Mouse (Mus musculus) naive thymus-derived CD4-positive, alpha-beta T cell, adult 2 months (primary cell): Measurements from ENCODE around the gene Ano6.

Source experiments
- DNase-seq: peaks from one replicate; pipeline ENCODE4 v3.0.0-alpha.2; 2011; ENCODE audit warnings: low read depth

Gene Ano6

DNA sequence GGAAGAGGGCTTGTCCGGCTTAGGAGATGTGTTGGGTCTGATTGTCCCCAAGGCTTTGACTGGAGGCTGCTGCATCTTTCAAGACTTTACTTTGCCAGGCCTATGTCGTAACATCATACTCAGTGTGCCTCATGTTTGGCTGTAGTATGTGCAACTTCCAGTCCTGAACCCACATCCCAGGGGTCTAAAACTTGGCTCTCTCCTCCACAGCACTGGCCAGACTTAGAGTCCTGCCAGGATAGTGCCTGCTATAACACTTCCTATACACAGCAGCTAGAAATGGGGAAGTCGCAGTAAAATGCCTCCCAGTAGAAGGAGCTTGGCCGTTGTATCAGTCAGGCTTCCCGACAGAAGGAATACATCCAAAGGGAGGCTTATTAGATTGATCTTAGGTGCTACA lies 21.9 kb upstream of the Ano6 start:
- DNase-seq = no peak

DNA sequence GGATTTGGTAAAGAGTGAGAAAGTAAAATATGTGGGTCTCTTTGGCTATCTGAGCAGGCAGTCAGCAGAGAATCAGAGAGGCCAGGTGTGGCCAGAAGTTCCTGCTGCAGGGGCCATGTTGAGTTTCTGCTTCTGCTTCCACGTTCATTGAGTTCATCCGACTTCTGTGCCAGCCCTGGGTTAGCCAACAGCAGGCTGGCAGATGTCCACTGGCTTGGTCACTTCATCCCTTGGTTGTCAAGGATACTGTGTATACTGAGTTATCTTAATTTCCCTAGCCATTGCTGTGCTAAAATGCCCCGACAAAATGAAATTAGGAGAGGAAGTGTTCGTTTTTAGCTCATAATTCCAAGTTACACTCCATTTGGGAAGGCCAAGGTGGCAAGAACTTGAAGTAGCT lies 21.1 kb upstream of the Ano6 start:
- no peak for DNase-seq

DNA sequence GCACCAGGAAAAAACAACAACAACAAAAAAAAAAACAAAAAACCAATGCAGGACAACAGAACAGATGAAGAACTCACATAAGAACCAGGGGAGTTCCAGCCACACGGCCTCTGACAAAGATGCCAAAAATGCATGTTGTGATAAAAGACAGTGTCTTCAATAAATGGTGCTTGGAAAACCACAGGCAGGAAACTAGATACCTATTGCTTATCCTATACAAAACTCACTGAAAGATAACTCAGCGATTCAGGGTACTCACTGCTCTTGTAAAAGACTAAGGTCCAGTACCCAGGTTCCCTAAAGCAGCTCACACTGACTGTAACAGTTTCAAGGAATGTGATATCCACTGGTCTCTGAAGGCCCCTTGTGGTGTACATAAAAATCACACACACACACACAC lies 20.3 kb upstream of the Ano6 start:
- no peak for DNase-seq

DNA sequence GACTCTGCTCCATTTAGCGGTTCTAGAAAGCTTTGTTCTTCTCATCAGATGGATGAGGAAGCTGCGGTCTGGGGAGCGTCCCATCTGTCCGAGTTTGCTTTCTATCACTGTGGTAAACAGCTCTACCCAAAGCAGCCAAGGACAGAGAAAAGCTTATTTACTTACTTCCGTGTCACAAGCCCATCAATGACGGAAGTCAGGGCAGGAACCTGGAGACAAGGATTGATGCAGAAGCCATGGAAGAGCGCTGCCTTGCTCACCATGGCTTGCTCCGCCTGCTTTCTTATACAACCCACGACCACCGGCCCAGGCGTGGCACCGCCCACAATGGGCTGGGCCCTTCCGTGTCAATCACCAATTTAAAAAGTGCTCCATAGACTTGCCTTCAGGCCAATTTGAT lies 18.3 kb upstream of the Ano6 start:
- DNase-seq = no peak

DNA sequence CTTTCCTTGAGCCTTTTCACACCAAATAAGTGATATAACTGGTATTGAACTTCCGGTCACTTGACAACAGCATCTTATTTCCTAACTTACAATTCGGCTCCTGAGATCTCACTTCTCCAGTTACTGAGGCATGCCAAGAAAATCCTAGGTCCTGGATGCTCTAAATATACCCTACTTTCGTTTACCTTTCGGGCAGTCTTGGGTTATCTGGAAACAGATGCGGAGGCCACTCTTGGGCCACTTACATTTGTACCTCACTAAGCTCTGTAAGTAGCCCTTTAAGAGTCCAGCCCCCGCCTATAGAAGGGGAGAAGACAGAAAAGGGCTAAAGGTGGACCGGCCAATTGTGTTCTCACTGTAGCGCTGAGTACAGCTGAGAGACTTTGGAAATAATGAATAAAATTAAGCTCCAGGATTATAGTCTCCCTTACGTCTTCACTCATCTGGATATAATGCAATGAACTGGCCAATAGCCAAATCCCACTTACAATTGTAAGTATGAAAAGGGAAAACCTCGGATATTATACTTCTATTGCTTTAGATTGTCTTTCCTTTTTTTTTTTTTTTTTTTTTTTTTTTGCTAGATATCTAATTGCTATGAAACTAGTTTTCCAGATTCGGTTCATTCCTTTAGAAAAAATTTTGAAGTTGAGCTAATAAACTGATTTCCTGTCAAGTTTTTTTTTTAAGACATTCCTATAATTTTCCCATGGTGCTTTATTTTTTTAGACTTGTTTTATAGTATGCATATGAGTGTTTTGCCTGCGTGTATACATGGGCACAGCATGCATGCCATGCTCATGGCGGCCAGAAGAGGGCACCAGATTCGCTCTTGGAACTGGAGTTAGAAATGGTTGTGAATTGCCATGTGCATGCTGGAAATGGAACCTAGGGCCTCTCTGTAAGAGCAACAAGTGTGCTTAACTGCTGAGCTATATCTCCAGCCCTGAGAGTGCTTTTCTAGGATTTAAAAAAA lies 17.5 kb upstream of the Ano6 start:
- peak; percentile 86 for DNase-seq

DNA sequence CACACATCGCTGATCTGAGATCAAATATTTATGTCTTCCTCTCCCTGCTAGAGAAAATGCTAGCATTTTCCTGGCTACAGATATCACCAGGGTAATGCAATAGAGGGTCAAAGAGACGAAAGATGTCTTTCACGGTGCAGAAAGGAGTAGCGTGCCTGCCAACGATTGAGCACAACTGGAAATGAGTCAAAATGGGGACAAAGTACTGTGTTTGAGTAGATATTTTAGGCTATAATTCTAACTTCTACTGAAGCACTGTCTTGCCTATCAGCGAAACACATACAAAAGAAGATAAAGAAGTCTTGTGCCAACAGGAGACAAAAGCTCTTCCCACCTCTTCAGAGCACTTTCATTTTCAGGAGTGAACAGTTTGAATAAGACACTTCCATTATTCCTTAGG lies 16.4 kb upstream of the Ano6 start:
- no peak for DNase-seq

DNA sequence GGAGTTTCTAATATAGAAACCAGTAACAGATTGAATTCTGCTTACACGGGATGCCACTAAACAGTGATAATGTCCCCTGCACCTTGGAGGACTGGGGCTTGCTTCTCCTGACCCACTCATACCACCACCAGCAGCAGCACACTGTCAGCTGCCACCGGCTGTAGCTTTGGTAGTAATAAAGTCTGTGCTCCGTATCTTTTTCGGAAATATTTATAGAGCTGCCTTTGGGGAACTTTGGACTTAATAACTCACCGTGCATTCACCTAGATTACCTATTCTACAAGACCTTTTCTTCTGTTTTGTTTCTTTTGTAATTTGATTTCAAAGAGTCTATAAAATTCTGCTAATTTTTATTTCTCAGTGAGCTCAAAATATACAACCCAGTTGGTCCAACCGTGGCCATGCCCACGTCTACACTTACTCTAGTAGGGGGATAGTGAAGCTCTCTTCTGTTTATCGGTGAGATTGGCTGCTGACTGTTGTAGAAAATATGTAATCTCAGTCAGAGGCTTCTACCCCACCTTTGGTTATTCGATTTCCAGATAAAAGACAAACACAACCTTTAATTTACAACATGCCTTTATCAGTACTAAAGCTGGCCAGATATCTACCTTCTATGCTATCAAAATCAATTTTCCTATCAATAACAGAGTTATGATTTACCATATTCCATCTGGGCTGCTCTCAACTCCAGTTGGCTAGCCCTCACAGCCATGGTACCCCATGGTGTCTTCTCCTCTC lies 15.8 kb upstream of the Ano6 start:
- no peak for DNase-seq

DNA sequence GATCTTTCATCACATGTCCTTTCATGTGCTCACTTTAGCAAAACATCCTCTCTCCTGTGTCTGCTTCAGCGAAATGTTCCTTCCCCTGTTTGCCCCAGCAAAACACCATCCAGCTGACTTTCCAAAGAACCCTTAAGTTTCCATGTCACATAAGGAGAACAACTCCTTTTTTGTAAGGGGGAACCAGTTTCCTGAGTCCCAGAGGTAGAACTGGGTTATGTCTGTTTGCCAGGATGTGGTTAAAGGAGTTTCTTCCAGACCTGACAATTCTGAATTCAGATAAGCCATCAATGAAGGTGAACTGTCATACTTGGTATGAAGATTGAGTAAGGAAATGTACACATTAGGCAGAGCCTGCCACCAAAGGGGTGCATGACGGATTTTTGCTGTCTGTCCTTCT lies 12.9 kb upstream of the Ano6 start:
- DNase-seq = peak; percentile 50

DNA sequence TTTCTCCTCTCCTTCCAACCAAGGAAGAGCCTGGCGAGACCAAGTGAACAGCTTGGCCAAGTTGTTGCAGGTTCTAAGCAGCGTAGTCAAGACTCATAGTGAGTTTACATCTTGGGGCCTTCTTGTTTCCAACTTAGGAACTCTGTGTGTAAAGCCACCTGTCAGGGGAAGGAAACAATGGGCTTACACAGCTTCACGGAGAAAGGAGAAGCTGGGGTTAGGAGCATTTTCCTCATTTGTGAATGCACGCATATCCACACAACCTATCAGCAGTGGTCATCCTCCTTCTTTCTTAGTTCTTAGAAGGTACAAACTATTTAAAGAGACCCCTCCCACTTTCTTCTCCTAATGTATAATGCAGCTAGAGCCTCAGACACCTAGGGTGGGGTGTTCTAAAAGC lies 11.9 kb upstream of the Ano6 start:
- no peak for DNase-seq

DNA sequence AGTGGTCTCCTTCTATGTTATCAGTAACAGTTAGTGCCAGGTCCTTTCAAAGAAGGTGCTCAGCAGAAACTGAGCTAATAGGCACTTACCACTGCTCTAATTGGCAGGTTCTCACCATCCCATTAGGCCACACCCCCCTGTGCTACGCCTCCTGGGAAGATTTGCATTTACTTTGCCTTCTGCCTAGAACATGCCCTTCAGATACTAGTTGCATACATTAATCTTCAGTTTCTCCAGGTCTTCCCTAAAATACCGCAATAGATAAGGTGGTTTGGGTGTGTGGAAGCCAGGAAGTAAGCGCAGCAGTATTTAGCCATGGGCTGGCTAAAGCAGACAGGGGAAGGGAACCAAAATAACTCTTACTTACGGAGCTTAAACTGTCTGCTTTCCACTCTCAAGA lies 4.0 kb upstream of the Ano6 start:
- no peak for DNase-seq

DNA sequence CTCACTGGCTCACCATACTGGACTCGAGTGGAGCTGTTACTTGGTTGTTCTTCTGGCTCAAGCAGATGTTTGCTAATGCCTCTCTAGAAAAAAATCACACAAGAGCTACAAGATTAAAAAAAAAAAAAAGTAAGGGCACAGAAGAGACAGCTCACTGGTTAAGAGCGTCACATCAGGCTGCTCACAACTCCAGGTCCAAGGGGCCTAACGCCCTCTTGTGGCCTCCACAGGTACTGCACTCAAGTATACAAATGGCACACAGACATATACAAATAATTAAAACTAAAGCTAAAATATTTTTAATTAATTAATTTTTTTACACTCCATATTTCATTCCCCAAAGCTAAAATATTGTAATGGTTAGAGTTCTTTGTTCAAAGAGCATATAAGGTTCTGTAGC lies 3.1 kb upstream of the Ano6 start:
- DNase-seq = peak; percentile 56

DNA sequence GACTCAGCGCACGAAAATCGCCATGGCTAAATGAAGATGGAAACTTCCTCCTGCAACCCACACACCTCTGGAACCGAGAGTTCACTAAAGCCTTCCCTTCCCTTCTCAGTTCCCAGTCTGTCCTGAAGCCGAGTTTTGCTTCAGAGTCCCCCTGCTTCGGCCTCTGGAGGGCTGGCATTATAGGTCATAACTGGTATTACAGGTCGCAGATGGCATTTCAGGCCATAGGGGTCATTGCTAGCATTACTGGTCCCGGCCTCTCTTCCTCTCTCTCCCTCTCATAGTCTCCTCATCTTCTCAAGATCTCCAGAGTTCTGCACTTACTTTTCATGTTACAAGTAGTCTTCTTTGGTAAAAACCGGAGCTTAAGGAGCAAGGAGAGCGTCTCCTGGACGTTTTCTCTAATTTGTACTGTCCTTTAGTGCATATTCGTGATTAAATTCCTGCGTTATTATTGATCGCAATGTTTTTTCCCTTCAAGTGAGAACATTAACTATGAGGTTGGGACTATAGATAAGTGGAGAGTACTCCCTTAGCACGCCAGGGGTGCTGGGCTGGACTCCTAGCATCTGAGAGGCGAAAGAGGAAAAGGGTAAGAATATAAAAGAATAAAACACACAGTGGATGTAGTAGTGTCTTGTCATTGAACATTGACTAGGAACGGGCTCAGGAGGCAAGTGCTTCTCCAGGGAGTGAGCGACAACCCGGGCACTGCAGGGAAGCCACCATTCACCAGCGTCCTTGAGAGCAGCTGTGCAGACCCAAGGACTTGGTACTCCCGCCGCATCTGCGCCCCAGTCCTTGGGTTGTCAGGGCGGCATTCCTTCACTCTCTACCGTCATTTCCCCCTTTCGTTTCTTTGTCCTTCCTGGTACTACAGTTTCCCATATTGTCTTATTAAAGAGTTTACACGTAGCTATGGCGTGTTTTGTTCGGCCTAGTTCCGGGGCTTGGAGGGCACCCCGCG lies 798 bp upstream of the Ano6 start:
- no peak for DNase-seq

DNA sequence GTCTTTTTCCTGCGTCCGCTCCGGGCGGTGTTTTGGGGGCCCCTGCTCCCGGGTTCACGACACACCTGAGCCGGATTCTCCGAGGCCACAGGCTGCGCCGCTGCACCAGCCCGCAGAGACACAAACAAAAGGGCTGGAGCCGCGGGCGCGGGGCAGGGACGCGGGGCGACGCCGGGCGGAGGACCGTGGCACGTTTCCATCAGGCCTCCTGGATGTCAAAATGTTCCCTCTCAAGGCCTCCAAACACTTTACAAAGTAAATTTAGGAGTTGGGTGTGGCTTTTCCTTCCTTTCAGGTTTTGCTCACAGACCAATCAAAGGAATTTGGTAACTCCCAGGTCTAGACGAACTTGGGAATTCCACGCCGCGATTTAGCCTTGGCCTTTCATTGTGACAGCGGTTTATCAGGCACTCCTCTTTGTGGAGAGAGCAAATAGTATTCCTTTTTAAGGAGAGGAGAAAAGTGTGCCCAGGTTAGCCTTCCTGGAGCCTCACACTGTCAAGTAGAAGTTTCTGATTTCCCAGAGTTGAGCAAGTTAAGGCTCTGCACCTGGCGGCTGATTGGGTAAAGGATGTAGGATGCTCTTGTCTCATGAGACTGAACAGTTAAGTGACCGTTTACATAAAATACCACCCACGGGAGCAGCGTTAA lies 623 bp downstream of the Ano6 start:
- DNase-seq = peak; percentile 55

DNA sequence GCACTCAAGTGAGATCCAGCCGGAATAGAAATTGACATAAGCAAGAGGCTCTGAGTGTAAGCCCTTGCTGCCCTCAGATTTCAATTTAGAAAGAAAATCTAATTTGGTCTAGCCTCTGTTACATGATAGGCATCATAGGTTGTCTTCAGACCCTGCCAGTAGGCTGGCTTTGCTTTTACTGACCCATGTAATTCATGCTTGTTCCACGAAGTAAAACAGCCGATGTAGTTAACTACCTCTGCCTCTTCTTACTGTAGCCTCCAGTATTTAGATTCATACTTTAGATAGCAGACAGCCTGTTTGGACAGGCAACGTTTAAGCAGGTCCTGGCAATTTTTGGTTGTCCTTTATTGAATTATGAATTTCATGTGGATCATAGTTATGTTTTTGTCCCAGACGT lies 1.2 kb downstream of the Ano6 start:
- DNase-seq = no peak

DNA sequence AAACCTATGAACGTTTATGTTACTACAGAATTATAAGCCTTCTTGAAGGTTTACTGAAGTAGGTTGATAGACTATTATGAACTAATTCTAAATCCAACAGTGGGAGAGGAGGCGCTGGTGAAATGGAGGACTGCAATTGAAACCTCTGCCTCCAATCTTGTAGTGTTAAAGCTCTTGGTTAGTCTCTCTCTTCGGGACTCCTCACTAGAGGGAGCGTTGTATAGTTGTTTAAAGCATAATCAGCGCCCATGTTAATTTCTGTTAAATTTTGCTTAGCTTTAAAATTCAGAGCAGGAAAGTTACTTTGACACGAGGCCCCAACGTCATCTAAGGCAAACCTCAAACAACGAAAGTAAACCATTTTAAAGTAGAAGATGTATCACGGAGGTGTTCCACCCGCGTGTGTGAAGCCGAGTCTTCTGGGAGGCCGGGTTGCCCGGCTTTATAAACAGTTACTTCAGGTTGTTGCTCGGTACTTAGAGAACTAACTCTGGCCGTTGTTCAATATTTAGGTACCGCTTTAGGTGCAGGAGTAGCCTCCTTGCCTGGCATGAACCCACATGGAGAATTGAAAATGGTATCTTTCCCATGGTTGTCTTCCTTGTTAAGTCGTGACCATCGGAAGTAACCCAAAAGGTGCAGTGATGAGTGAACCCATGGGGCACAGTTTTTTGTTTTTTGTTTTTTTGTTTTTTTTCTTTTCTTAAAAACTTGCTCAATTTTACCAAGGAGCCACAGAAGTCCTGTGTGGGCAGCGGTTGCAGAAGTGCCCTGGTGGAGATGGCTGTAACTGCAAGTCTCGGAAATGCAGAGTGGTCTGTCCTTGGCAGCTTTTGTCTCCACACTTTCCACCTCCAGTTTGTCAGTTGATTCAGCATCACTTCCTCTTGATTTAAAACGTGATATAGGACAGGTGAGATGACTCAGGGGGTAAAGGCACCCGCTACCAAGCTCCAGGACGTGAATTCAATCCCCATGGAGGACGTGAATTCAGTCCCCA lies 1.9 kb downstream of the Ano6 start:
- peak; percentile 71 for DNase-seq

DNA sequence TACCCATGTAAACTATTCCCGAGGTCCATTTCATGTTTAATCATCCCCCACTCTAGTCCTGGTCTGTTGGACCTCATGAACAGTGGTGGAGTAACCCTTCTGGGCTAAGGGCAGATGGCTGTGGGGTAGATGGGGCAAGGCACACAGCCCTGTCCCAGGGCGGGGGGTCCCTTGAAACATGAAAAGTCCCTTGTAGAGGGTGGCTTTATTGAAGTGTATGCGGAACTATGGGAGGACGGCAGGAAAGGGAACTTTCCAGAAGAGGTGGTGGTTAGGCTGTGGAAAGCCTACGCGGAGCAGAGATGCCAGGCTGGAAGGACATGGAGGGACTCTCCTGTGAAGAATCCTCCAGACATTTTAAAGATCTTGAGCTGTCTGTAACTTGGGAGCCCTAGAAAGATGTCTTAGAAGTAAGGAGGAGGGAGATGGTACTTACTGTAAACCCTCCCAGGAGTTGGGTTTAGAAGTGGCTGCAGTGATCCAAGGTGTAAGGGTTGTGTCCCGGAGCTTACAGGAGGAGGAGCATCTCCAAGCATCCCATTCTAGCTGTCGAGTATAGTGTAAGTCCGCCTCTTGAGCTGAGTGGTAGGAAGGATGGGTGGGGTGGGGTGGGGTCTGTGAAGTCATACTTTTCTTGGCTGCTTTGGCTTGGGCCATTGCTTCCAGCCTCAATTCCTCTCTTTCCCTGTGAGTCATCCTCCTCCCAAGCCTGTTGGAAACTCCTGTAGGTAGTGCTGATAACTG lies 3.3 kb downstream of the Ano6 start:
- no peak for DNase-seq

DNA sequence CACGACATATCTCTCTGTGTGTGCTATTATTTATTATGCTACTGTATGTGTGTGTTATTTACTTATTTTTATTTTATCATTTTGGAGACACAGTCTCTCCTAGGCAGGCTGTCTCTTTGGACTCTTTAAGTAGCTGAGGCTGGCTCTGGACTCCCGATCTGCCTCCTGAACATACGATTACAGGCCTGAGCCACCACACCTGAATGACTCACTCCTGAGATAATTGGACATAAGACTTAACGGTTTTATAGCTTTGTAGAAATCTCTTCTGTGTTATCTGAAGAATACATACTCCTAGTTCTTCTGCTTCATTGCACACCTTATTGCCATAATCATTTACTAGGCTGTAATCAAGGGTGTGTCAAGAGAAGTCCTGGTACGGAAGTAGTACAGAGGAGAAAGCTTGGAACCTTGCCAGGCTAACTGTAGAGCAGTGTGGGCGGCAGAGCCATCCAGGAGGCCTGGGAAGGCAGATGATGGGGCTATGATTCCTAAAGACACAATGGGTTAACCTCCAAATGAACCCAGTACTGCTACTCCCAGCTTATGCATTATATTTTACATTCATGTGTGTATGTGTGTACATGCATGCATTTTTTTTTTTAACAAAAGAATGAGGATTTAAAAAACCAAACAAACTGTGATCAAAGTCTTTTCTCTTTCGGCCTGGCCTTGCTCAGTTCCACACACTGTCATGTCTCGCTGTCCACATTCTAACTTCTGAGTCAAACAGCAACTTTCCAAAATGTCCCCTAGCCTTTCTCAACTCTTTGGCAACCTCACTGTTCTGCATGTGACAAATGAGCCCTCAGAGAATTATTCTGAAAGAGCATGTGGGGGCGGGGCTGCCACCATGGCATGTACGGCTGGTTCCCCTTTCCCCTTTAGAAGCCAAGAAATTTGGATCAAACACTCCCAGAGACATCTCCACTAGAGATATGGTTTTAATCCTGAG lies 4.2 kb downstream of the Ano6 start:
- peak; percentile 49 for DNase-seq

DNA sequence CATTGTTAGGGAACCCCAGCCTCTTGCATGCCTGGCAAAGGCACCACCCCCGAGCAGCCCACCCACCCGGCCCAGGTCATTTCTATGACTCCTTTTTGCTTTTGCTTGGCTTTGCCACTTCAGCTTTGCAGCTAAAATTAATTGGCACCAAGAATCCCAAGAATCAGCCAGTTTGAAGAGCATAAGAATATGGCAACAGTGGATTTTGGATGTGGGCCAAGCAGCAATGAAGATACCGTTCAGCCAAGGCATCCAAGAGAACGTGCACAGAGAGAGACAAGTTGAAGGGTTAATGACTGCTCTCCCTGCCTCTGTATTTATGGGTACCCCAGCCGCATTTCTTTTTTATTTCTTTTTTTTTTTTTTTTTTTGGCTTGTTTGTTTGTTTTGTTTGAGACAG lies 5.4 kb downstream of the Ano6 start:
- no peak for DNase-seq
